Mouse (Mus musculus): ENCODE results near the gene Cplx2.

DNA sequence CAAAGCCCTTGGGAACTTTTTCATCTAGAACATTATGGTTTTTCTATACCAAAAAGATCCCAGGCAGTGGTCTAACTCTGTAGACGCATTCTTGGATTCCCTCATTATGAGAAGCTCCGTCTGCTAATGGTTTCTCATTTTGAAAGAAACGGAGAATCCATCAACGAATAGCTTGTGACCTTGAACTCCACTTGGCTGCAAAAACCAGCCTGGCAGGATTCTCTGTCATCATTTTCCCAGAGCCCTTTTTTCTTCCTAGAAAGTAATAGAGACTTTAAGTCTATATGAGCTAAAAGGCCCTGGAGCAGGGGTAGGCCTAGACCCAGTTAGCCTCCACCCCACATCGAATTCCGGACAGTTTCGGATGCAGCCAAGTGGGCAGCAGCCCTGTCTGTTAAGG, 5.6 kb downstream of the Cplx2 start:
- TF ChIP-seq CTCF (IDR thresholded peaks at IDR 0.05; ENCODE audit: borderline replicate concordance, insufficient read depth, low read depth, low read length) (no peak), POLR2A (IDR thresholded peaks at IDR 0.05; ENCODE audit: borderline replicate concordance, insufficient read depth, low read length) (no peak)
